22 mouse cellular contexts compared by ENCODE assay signal in genomic region chr2:103507651-103508050, GRCm38 (mm10).
"Had no signal": no experiment of that assay in that cellular context is flagged by ENCODE, and none has a peak within 500 bp of the region (broad histone marks: within the 10 kb centered on the region; RNA-seq: fewer than 3 reads in every experiment).

No protein-coding gene starts in this region.

- ATAC-seq: hindbrain, embryonic 16.5 days; hindbrain, postnatal 0 days; inflammation-experienced regulatory T-cells, adult 6 months; intestine, embryonic 15.5 days; intestine, embryonic 16.5 days; intestine, postnatal 0 days had no signal

- DNase-seq: heart, postnatal 10 days; heart, postnatal 14 days; heart, postnatal 36 days; heart, postnatal 4 days; kidney, adult 11 months; kidney, adult 18-20 months; kidney, adult 2 months; kidney, adult 8-10 months; kidney, adult 9 months; kidney, postnatal 10 days; kidney, postnatal 14 days; kidney, postnatal 25 days; kidney, postnatal 36 days; kidney, postnatal 4 days; layer of hippocampus, adult 9-11 months; layer of hippocampus, postnatal 36 days had no signal
